23 mouse cellular contexts compared by ENCODE assay signal in genomic region chrX:140706077-140706476, GRCm38 (mm10). TPM values are rescaled to one million over a fixed set of nuclear protein-coding genes. Genes with fewer than 3 reads are reported as not detected.
DNase-seq lines count a peak whose midpoint lies in the region; ATAC-seq and TF ChIP-seq lines count a peak whose summit lies in the region.
"Had no signal": no experiment of that assay in that cellular context is flagged by ENCODE, and none has a peak within 500 bp of the region (broad histone marks: within the 10 kb centered on the region; RNA-seq: fewer than 3 reads in every experiment).

No protein-coding gene starts in this region.

- H3K36me3 ChIP-seq in C2C12 (ENCODE audit: control insufficient read depth, insufficient read depth) (no peaks in the 10 kb centered on the region), myocyte (ENCODE audit: control insufficient read depth, insufficient read depth) (no peaks in the 10 kb centered on the region)
- H3K36me3 ChIP-seq in midbrain, embryonic 14.5 days (ENCODE audit: control insufficient read depth, insufficient read depth, low read length) = no peaks in the 10 kb centered on the region
- H3K36me3 ChIP-seq: embryonic facial prominence, embryonic 10.5 days; forebrain, embryonic 12.5 days; heart, embryonic 13.5 days; hindbrain, embryonic 12.5 days had no signal

- no peaks in the 10 kb centered on the region for H3K79me3 ChIP-seq in C2C12 (ENCODE audit: low read depth)

- peak overlapping the region; percentile 12 for H3K4me2 ChIP-seq in myocyte (ENCODE audit: low read depth)
- H3K4me2 ChIP-seq in midbrain, embryonic 14.5 days (ENCODE audit: low read length) = no peak overlapping the region
- H3K4me2 ChIP-seq: forebrain, embryonic 12.5 days; heart, embryonic 13.5 days; hindbrain, embryonic 12.5 days had no signal

- no peak overlapping the region for H3K4me3 ChIP-seq in C2C12 (ENCODE audit: insufficient read depth, poor library complexity, severe bottlenecking)
- no peak overlapping the region for H3K4me3 ChIP-seq in myocyte
- H3K4me3 ChIP-seq in midbrain, embryonic 14.5 days (replicated peaks; ENCODE audit: low read depth, low read length) = no peak overlapping the region
- H3K4me3 ChIP-seq: embryonic facial prominence, embryonic 10.5 days; forebrain, embryonic 12.5 days; gastrocnemius, adult 2 months; heart, embryonic 13.5 days; hindbrain, embryonic 12.5 days had no signal

- ATAC-seq in Patski = peak; percentile 83
- ATAC-seq in midbrain, embryonic 14.5 days (ENCODE audit: low FRiP score, low TSS enrichment) = no peak
- ATAC-seq: forebrain, embryonic 16.5 days; hindbrain, embryonic 16.5 days; inflammation-experienced regulatory T-cells, adult 6 months had no signal

- H3K27ac ChIP-seq in midbrain, embryonic 14.5 days (replicated peaks; ENCODE audit: low read depth, low read length) = no peak overlapping the region
- H3K27ac ChIP-seq: embryonic facial prominence, embryonic 10.5 days; forebrain, embryonic 12.5 days; gastrocnemius, adult 2 months; heart, embryonic 13.5 days; hindbrain, embryonic 12.5 days had no signal

- peak; percentile 17 for DNase-seq in 3134 (ENCODE audit: extremely low read depth, insufficient read length, low spot score)
- peak; percentile 37 for DNase-seq in Patski (ENCODE audit: low read depth, low spot score)
- no peak for DNase-seq in kidney, postnatal 36 days
- no peak for DNase-seq in midbrain, embryonic 14.5 days
- no peak for DNase-seq in adrenal gland, postnatal 25 days
- DNase-seq: adrenal gland, postnatal 10 days; B cell, adult 2 months; cerebellum, postnatal 10 days; gastrocnemius, adult 2 months; gastrocnemius, postnatal 36 days; heart, adult 11 months; heart, postnatal 4 days; kidney, adult 11 months had no signal

- CTCF ChIA-PET in Patski (lab: Charles Lee) = interaction anchor here (1.1 kb wide), 1 partner anchor 16 kb away, joined by 3 read pairs; no protein-coding TSS in a partner anchor

- no peaks in the 10 kb centered on the region for H3K27me3 ChIP-seq in C2C12 (ENCODE audit: control insufficient read depth, insufficient read depth, insufficient read length)
- H3K27me3 ChIP-seq in Patski = peaks cover 6% of the 10 kb centered on the region
- no peaks in the 10 kb centered on the region for H3K27me3 ChIP-seq in myocyte (ENCODE audit: control insufficient read depth, insufficient read depth, insufficient read length)
- H3K27me3 ChIP-seq in midbrain, embryonic 14.5 days (ENCODE audit: control insufficient read depth, insufficient read depth, low read length) = no peaks in the 10 kb centered on the region
- H3K27me3 ChIP-seq: heart, embryonic 13.5 days had no signal

- no peaks in the 10 kb centered on the region for H3K9me3 ChIP-seq in midbrain, embryonic 14.5 days (ENCODE audit: control insufficient read depth, low read length)
- H3K9me3 ChIP-seq: embryonic facial prominence, embryonic 10.5 days; forebrain, embryonic 12.5 days; heart, embryonic 13.5 days; hindbrain, embryonic 12.5 days had no signal

- TF ChIP-seq CTCF in C2C12 (IDR thresholded peaks at IDR 0.05; ENCODE audit: control insufficient read depth, insufficient read depth, insufficient read length) (no peak), Patski (IDR thresholded peaks at IDR 0.05) (no peak)

- WGBS in midbrain, embryonic 14.5 days = 87% methylated on average over 4 of the region's 4 CpGs

- no peak overlapping the region for H3K9ac ChIP-seq in midbrain, embryonic 14.5 days (replicated peaks; ENCODE audit: low read length)
- H3K9ac ChIP-seq: forebrain, embryonic 12.5 days; heart, embryonic 13.5 days; hindbrain, embryonic 12.5 days had no signal

- no peak overlapping the region for H3ac ChIP-seq in C2C12 (ENCODE audit: control insufficient read depth, insufficient read length, low read depth)
- H3ac ChIP-seq in myocyte (ENCODE audit: control insufficient read depth, insufficient read length) = no peak overlapping the region

- no peak for TF ChIP-seq POLR2A in myocyte (IDR thresholded peaks at IDR 0.05; ENCODE audit: insufficient read length, low read depth)

- no peaks in the 10 kb centered on the region for H3K4me1 ChIP-seq in midbrain, embryonic 14.5 days (ENCODE audit: control insufficient read depth, insufficient read depth, low read length)
- H3K4me1 ChIP-seq: embryonic facial prominence, embryonic 10.5 days; forebrain, embryonic 12.5 days; hindbrain, embryonic 12.5 days had no signal

- POLR2A ChIA-PET in Patski (lab: Charles Lee) = no interaction called here

- in situ Hi-C loops in Patski (cut with MboI; ENCODE audit: low pct_unique_long_range_greater_than_20kb) = no loop called here

- H3K79me2 ChIP-seq in C2C12 (ENCODE audit: control insufficient read depth, insufficient read depth) (no peaks in the 10 kb centered on the region), myocyte (ENCODE audit: control insufficient read depth, insufficient read depth) (no peaks in the 10 kb centered on the region)

TF ChIP-seq in C2C12, 6 proteins besides CTCF, POLR2A, EP300 and RAD21:
- no peak for TF ChIP-seq MAX (IDR thresholded peaks at IDR 0.05)
- TF ChIP-seq FOSL1 (IDR thresholded peaks at IDR 0.05; ENCODE audit: insufficient read depth, low read length, poor library complexity, severe bottlenecking) = peak; percentile 8

TF ChIP-seq in myocyte, 11 proteins besides CTCF, POLR2A, EP300 and RAD21:
- TF ChIP-seq MYOD1 (IDR thresholded peaks at IDR 0.05; ENCODE audit: control insufficient read depth in 1 of 3, insufficient read length in 2 of 3, low read depth in 2 of 3) (no peak), SRF (IDR thresholded peaks at IDR 0.05; ENCODE audit: control insufficient read depth, insufficient read length, low read depth) (peak; percentile 27), CEBPB (IDR thresholded peaks at IDR 0.05; ENCODE audit: insufficient read depth, poor library complexity, severe bottlenecking) (0 out of 2 replicates have a peak, but pooled peaks have one; percentile 12), USF1 (IDR thresholded peaks at IDR 0.05; ENCODE audit: low read depth) (no peak), TCF12 (IDR thresholded peaks at IDR 0.05; ENCODE audit: insufficient read depth, poor library complexity, severe bottlenecking) (no peak), MYOG (IDR thresholded peaks at IDR 0.05; ENCODE audit: control insufficient read depth in 1 of 3, insufficient read depth in 1 of 3, insufficient read length in 2 of 3, low read depth in 2 of 3) (no peak), TCF3 (IDR thresholded peaks at IDR 0.05; ENCODE audit: insufficient read length, low read depth) (no peak), POLR2AphosphoS2 (IDR thresholded peaks at IDR 0.05; ENCODE audit: insufficient read length, low read depth) (no peak)

RNA-seq across cellular contexts. Expression of gene Mid2, which starts 41.7 kb away (rescaled TPM):
- polyA plus RNA-seq in C2C12 (2012; fragmentation: generic; extraction: Trizol) = 1.2 TPM
- 14.5 TPM for polyA plus RNA-seq in Patski (2021)
- polyA plus RNA-seq in myocyte (2012; fragmentation: generic; extraction: Trizol) = 2.1 TPM
- polyA plus RNA-seq in midbrain, embryonic 14.5 days (2014; fragmentation: Nextera tagmentation; extraction: Ambion mirVana) = 9.7 and 11.0 TPM in 2 replicates
- 34.5 and 38.4 TPM in 2 replicates for total RNA-seq in adrenal gland, postnatal 25 days (2021)
- total RNA-seq: MEL had no signal

Comparison
In these comparisons a context has a peak if more than half of its experiments do, and no peak if none do; other contexts are left out.
1. DNase-seq: peak in 3134 (single experiment) and Patski (single experiment); none in kidney, postnatal 36 days (0 of 2), midbrain, embryonic 14.5 days (single experiment) and adrenal gland, postnatal 25 days (single experiment).